Mouse (Mus musculus): Measurements from ENCODE around the gene Cfap97d2. TPM values are rescaled to one million over a fixed set of nuclear protein-coding genes. Genes with fewer than 3 reads are reported as not detected.
A peak's percentile ranks its signal among the peaks of the same experiment; 100 is the strongest.

The Cfap97d2 gene
- polyA plus RNA-seq, 1 experiment from 2014 or later: 1.0 TPM

DNA sequence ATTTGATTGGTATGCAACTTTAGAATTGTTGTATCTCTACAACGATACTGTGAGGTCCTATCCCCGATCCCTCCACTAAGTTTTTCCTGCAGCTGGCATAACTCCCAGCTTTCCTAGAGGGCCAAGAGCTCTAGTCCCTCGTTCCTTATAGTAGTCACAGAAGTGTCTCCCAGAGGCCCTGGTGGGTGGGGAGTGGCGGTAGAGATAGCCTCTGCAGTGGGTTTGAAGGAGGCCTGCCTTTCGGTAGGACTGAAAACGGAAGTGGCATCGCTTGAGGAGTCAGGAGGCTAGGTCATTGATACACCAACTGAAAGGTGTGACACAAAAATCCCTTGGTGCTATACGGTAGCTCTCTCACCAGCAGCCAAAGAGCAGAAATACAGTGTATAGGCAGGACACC lies 27.5 kb upstream of the Cfap97d2 start:
- DNase-seq (ENCODE audit: low spot score): no peak
- H3K36me3 ChIP-seq (ENCODE audit: control insufficient read depth, insufficient read depth, low read length): no peaks in the 10 kb centered on the region
- 0 out of 2 replicates have a peak overlapping the region, but pooled peaks have one; percentile 1 for H3K9ac ChIP-seq (ENCODE audit: low read depth, low read length)
- H3K27me3 ChIP-seq (ENCODE audit: control insufficient read depth, insufficient read depth, low read length): no peaks in the 10 kb centered on the region; the same call in 1 of the 2 replicates
- no peaks in the 10 kb centered on the region for H3K4me1 ChIP-seq (replicated peaks; ENCODE audit: control insufficient read depth, insufficient read depth, low read length)
- WGBS: 49% methylated on average over 8 of the region's 8 CpGs
- no peaks in the 10 kb centered on the region for H3K9me3 ChIP-seq (ENCODE audit: control insufficient read depth, low read length)
- H3K27ac ChIP-seq (ENCODE audit: low read depth, low read length): no peak overlapping the region
- peak overlapping the region; percentile 67; the same call in 1 of the 2 replicates for H3K4me3 ChIP-seq (ENCODE audit: low read depth, low read length)
- no peak for ATAC-seq (ENCODE audit: low FRiP score)
- peak overlapping the region; percentile 84 for H3K4me2 ChIP-seq (replicated peaks; ENCODE audit: low read depth, low read length)

DNA sequence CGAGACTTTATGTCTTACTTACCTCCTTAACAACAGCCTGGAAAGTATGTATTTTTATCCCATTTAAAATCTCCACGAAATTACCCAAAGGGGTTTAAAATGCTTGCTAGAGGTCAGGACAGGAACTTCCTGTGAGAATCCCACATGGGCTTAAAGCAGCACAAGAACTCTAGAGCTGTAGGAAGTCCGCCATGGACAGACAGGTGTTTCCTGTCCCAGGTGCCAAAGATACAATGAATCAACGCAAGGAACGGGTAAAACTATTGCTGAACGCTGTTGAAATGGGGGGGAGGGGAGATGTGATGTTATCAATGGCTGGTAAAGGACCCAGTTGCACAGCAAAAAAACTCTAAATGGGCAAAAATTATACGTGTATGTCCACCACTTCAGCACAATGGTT lies 21.6 kb upstream of the Cfap97d2 start:
- Histone ChIP-seq H3K27me3 (ENCODE audit: control insufficient read depth, insufficient read depth, low read length) (no peaks in the 10 kb centered on the region), H3K9ac (ENCODE audit: low read depth, low read length) (no peak overlapping the region), H3K27ac (ENCODE audit: low read depth, low read length) (no peak overlapping the region), H3K4me1 (replicated peaks; ENCODE audit: control insufficient read depth, insufficient read depth, low read length) (no peaks in the 10 kb centered on the region), H3K9me3 (ENCODE audit: control insufficient read depth, low read length) (no peaks in the 10 kb centered on the region; the same call in 1 of the 2 replicates), H3K36me3 (ENCODE audit: control insufficient read depth, insufficient read depth, low read length) (no peaks in the 10 kb centered on the region), H3K4me3 (ENCODE audit: low read depth, low read length) (no peak overlapping the region), H3K4me2 (replicated peaks; ENCODE audit: low read depth, low read length) (no peak overlapping the region)
- DNase-seq (ENCODE audit: low spot score): no peak
- 69% methylated on average over 7 of the region's 7 CpGs for WGBS
- no peak for ATAC-seq (ENCODE audit: low FRiP score)

DNA sequence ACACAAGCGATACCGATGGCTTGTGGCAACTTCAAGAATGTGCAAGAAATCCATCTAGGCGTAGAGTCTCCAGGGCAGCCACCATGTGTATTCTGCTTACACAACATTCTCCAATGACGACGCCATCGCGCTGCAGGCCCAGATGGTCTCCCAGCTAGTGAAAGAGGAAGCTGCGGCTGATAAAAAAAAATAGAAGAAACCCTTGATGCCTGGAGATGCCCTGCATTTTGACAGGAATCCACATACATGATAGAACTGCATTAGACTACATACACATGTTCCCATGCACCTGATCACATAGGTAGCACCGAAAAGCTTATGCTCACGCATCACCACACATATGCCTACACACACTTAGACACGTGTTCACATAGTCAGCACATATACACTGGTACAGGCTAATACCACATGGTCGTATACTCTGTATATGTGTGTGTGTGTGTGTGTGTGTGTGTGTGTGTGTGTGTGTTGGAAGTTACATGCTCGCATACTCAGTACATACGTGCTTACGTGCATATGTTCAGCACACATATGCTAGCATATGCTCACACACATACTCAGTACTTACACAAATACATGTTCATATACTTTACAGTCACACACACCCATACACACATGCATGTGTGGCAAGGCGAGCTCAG lies 19.9 kb upstream of the Cfap97d2 start:
- no peak overlapping the region for H3K9ac ChIP-seq (ENCODE audit: low read depth, low read length)
- H3K9me3 ChIP-seq (ENCODE audit: control insufficient read depth, low read length): no peaks in the 10 kb centered on the region; the same call in 1 of the 2 replicates
- 85% methylated on average over 16 of the region's 16 CpGs for WGBS
- no peak for ATAC-seq (ENCODE audit: low FRiP score)
- no peak for DNase-seq (ENCODE audit: low spot score)
- no peak overlapping the region for H3K4me2 ChIP-seq (replicated peaks; ENCODE audit: low read depth, low read length)
- H3K36me3 ChIP-seq (ENCODE audit: control insufficient read depth, insufficient read depth, low read length): no peaks in the 10 kb centered on the region
- no peak overlapping the region for H3K27ac ChIP-seq (ENCODE audit: low read depth, low read length)
- no peaks in the 10 kb centered on the region for H3K4me1 ChIP-seq (replicated peaks; ENCODE audit: control insufficient read depth, insufficient read depth, low read length)
- no peak overlapping the region for H3K4me3 ChIP-seq (ENCODE audit: low read depth, low read length)
- no peaks in the 10 kb centered on the region for H3K27me3 ChIP-seq (ENCODE audit: control insufficient read depth, insufficient read depth, low read length)

DNA sequence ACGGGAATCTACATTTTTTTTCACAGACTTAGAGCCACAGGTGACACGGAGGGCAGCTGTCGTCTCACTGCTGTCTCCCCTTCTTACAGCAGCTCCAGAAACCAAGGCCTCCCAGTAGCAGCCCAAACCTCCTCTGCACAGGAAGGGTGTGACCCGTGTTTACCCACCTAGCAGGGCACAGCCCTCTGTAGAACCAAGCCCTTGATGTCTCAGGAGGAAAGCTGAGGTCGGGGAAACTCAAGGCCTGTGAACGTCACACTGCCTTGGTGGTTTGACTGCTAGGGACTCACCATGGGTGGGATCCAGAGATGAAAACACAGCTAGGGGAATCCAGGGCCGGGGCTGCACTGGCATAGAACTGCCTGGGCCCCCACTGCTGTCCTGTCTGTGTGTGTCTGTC lies 19.3 kb upstream of the Cfap97d2 start:
- no peaks in the 10 kb centered on the region; the same call in 1 of the 2 replicates for H3K9me3 ChIP-seq (ENCODE audit: control insufficient read depth, low read length)
- DNase-seq (ENCODE audit: low spot score) (no peak), ATAC-seq (ENCODE audit: low FRiP score) (no peak)
- H3K27me3 ChIP-seq (ENCODE audit: control insufficient read depth, insufficient read depth, low read length): no peaks in the 10 kb centered on the region
- H3K4me1 ChIP-seq (replicated peaks; ENCODE audit: control insufficient read depth, insufficient read depth, low read length): no peaks in the 10 kb centered on the region
- no peak overlapping the region for H3K27ac ChIP-seq (ENCODE audit: low read depth, low read length)
- WGBS: 70% methylated on average over 7 of the region's 7 CpGs
- H3K36me3 ChIP-seq (ENCODE audit: control insufficient read depth, insufficient read depth, low read length): no peaks in the 10 kb centered on the region
- no peak overlapping the region for H3K4me3 ChIP-seq (ENCODE audit: low read depth, low read length)
- no peak overlapping the region for H3K4me2 ChIP-seq (replicated peaks; ENCODE audit: low read depth, low read length)
- no peak overlapping the region for H3K9ac ChIP-seq (ENCODE audit: low read depth, low read length)

DNA sequence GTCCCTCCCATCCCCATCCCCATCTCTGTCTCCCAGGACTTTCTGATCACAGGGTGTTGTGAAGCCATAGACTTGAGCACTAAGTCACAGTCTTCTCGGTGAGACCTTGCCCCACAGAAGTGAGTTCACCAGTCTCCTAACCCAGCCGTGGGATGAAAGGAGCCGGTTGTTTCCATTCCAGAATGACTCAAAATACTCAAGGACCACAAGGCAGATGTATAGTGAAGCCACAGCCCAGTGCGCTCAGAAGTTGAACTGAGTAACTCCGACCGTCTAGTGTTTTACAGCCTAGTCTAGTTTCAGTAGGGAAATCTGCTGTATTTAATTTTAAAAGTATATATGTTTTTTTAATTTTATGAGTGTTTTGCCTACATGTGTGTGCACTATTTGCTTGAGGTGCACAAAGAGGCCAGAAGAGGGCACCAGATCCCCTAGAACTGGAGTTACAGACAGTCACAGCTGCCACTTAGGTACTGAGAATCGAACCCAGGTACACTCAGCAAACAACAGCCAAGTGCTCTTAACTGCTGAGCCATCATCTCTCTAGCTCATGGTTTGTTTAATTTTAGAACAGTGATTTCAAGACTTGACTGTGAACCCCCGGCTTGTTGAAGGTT lies 18.5 kb upstream of the Cfap97d2 start:
- Histone ChIP-seq H3K36me3 (ENCODE audit: control insufficient read depth, insufficient read depth, low read length) (no peaks in the 10 kb centered on the region), H3K27me3 (ENCODE audit: control insufficient read depth, insufficient read depth, low read length) (no peaks in the 10 kb centered on the region), H3K4me2 (replicated peaks; ENCODE audit: low read depth, low read length) (no peak overlapping the region), H3K9ac (ENCODE audit: low read depth, low read length) (no peak overlapping the region), H3K4me1 (replicated peaks; ENCODE audit: control insufficient read depth, insufficient read depth, low read length) (no peaks in the 10 kb centered on the region), H3K27ac (ENCODE audit: low read depth, low read length) (no peak overlapping the region), H3K4me3 (ENCODE audit: low read depth, low read length) (no peak overlapping the region), H3K9me3 (ENCODE audit: control insufficient read depth, low read length) (no peaks in the 10 kb centered on the region; the same call in 1 of the 2 replicates)
- ATAC-seq (ENCODE audit: low FRiP score) (no peak), DNase-seq (ENCODE audit: low spot score) (no peak)
- WGBS: 95% methylated on average over 8 of the region's 8 CpGs

DNA sequence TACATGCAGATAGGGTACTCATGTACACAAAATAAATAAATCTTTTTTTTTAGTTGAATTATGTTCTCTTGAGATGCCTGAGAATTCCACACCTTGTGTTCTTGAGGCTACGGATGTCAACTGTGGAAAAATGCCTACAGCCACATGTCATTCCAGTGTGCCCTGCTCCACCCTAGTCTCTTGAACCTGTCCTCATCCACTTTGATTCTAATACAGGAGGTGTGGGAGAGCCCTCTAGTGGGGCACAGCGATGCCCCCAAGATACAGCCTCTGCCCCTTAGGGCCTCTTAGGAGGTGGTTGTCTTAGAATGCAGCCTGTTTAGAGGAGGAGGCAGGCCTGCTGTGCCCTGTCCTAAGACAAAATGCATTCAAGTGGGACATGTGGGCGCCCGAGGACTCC lies 17.7 kb upstream of the Cfap97d2 start:
- Histone ChIP-seq H3K27ac (ENCODE audit: low read depth, low read length) (no peak overlapping the region), H3K9me3 (ENCODE audit: control insufficient read depth, low read length) (no peaks in the 10 kb centered on the region; the same call in 1 of the 2 replicates), H3K27me3 (ENCODE audit: control insufficient read depth, insufficient read depth, low read length) (no peaks in the 10 kb centered on the region), H3K4me1 (replicated peaks; ENCODE audit: control insufficient read depth, insufficient read depth, low read length) (no peaks in the 10 kb centered on the region), H3K4me3 (ENCODE audit: low read depth, low read length) (no peak overlapping the region), H3K36me3 (ENCODE audit: control insufficient read depth, insufficient read depth, low read length) (no peaks in the 10 kb centered on the region), H3K9ac (ENCODE audit: low read depth, low read length) (no peak overlapping the region), H3K4me2 (replicated peaks; ENCODE audit: low read depth, low read length) (no peak overlapping the region)
- no peak for ATAC-seq (ENCODE audit: low FRiP score)
- 86% methylated on average over 4 of the region's 4 CpGs for WGBS
- no peak for DNase-seq (ENCODE audit: low spot score)

DNA sequence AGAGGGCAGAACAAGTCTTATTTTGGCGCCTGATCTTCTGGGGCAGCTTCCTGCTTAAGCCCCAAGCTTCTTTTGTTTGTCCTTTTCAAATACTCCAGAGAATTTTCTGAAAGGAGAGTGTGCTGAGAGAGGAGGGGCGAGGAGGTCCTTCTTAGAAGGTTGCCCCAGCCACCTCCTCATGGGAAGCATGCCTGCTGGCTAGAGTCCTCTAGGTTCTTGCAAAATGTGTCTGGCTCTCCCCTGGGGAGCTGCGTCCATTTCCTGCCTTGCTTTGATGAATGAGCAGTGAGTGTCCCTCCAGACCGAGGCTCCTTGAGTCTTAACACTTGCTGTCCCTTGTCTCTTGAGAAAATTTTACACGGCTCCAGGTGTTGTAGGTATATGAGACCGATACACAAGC lies 17.2 kb upstream of the Cfap97d2 start:
- H3K36me3 ChIP-seq (ENCODE audit: control insufficient read depth, insufficient read depth, low read length): no peaks in the 10 kb centered on the region
- H3K27me3 ChIP-seq (ENCODE audit: control insufficient read depth, insufficient read depth, low read length): no peaks in the 10 kb centered on the region
- ATAC-seq (ENCODE audit: low FRiP score) (no peak), DNase-seq (ENCODE audit: low spot score) (no peak)
- whole genome bisulfite sequencing: 54% methylated on average over 6 of the region's 6 CpGs
- no peaks in the 10 kb centered on the region for H3K4me1 ChIP-seq (replicated peaks; ENCODE audit: control insufficient read depth, insufficient read depth, low read length)
- H3K4me2 ChIP-seq (replicated peaks; ENCODE audit: low read depth, low read length): no peak overlapping the region
- H3K4me3 ChIP-seq (ENCODE audit: low read depth, low read length): no peak overlapping the region
- no peaks in the 10 kb centered on the region; the same call in 1 of the 2 replicates for H3K9me3 ChIP-seq (ENCODE audit: control insufficient read depth, low read length)
- no peak overlapping the region for H3K27ac ChIP-seq (ENCODE audit: low read depth, low read length)
- no peak overlapping the region for H3K9ac ChIP-seq (ENCODE audit: low read depth, low read length)

DNA sequence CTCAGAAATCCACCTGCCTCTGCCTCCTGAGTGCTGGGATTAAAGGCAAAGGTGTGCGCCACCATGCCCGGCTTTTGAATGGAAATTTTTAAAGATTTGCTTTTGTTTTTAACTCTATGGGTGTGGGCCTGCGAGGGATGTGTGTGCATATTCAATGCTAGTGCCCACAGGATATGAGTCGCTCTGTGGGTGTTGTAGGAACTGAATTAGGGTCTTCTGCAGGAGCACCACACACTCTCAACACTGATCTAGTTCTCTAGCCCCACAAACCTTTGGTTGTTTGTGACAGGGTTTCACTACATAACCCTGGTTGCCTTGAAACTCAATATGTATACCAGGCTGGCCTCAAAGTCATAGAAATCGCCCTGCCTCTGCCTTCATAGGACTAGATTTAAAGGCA lies 16.4 kb upstream of the Cfap97d2 start:
- no peaks in the 10 kb centered on the region for H3K4me1 ChIP-seq (replicated peaks; ENCODE audit: control insufficient read depth, insufficient read depth, low read length)
- no peak for ATAC-seq (ENCODE audit: low FRiP score)
- no peaks in the 10 kb centered on the region for H3K36me3 ChIP-seq (ENCODE audit: control insufficient read depth, insufficient read depth, low read length)
- 88% methylated on average over 5 of the region's 5 CpGs for WGBS
- no peak overlapping the region for H3K4me2 ChIP-seq (replicated peaks; ENCODE audit: low read depth, low read length)
- H3K9ac ChIP-seq (ENCODE audit: low read depth, low read length): no peak overlapping the region
- H3K9me3 ChIP-seq (ENCODE audit: control insufficient read depth, low read length): no peaks in the 10 kb centered on the region; the same call in 1 of the 2 replicates
- no peaks in the 10 kb centered on the region for H3K27me3 ChIP-seq (ENCODE audit: control insufficient read depth, insufficient read depth, low read length)
- DNase-seq (ENCODE audit: low spot score): no peak
- H3K27ac ChIP-seq (ENCODE audit: low read depth, low read length): no peak overlapping the region
- H3K4me3 ChIP-seq (ENCODE audit: low read depth, low read length): no peak overlapping the region
